Mouse (Mus musculus): ENCODE measurements around the gene Sh3gl3.

Gene Sh3gl3

DNA sequence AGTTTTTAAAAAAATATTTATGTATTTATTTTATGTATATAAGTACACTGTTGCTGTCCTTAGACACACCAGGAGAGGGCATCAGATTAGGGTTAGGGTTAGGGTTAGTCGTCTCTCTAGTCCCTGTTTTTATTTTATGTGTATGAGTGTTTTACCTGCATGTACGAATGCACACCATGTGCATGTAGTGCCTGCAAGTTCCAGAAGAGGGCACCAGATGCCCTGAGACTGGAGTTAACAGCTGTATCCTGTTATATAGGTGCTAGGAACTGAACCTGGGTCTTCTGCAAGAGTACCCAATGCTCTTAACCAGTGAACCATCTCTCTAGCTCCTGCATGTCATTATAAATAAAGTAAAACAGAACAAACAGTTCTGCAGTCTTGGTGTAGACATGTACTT is 113.6 kb downstream of the Sh3gl3 start:
- no peak for DNase-seq (ENCODE audit: low read depth, low spot score)

- DNase-seq (ENCODE audit: low read depth, low spot score) = no peak
Observed at GRCm38 (mm10) chr7:82293441-82293840, 119.8 kb downstream of the Sh3gl3 start.

GRCm38 (mm10) chr7:82294083-82294482 is 120.4 kb downstream of the Sh3gl3 start:
- DNase-seq (ENCODE audit: low read depth, low spot score) = no peak

DNA sequence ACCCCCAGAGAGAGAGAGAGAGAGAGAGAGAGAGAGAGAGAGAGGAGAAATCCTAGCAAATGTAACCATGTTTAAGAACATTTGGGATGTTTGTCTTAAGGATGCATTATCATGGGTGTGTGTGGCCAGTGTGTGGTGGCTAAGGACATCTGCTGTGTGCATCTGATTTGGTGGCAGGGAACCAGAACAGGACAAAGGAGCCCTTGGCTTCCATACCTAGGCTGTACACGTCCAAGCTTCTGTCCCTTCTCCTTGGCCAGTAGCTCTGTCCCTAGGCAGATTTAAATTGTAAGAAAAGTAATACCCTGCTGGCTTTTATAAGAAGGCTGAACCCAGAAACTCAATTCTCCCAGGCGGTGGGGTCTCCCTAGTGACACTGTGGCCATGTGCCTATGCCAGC is 121.0 kb downstream of the Sh3gl3 start:
- DNase-seq (ENCODE audit: low read depth, low spot score) = no peak

- no peak for DNase-seq (ENCODE audit: low read depth, low spot score)
Observed at GRCm38 (mm10) chr7:82308398-82308797, 134.8 kb downstream of the Sh3gl3 start.

DNA sequence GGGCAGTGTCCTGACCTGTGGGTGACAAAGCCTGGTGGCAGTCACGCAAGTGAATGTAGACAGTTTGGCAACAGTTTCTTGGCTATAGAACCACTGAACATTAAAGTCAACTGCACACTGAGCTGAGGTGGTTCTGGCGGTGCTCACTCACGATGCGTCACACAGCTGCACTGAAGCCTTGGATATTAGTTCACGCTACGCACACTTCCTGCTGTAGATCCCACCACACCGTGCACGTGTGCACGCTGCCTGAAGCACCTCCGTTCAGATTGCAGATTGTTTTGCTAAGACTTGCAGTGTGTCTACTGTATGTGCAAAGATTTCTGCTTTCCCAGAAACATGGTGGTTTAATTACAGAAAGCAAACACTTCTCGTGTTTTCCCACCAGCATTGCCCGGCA is 144.9 kb downstream of the Sh3gl3 start:
- no peak for DNase-seq (ENCODE audit: low read depth, low spot score)

DNA sequence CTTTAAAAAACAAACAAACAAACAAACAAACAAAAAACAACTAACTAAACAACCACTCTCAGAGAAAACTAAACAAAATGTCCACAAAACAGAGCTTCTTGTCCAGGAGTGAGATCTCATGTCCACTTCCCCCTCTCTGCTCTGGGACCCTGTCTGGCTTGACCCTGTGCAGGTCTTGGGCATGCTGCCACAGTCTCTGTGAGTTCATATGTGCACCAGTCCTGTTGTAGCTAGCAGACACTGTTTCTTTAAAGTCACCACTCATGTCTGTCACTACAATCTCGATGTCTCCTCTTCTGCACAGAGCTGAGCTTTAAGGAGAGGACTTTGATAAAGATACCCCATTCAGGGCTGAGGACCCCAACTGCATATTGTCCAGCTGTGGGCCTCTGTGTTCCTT is 153.0 kb downstream of the Sh3gl3 start:
- DNase-seq (ENCODE audit: low read depth, low spot score) = no peak

DNA sequence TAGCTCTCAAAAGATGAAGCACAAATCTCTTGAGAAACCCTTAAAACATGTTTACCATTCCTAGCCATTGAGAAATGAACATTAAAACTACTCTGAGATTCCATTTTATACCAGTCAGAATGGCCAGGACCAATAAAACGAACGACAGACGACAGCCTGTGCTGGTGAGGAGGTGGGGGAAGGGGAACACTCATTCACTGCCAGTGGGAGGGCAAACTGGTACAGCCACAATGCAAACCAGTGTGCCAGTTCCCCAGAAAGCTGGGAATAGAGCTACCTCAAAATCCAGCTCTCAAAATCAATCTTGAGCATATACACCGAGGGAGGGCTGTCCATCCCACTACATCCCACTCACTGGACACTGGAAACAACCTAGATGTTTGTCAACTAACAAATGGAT is 153.6 kb downstream of the Sh3gl3 start:
- DNase-seq (ENCODE audit: low read depth, low spot score) = no peak

- no peak for DNase-seq (ENCODE audit: low read depth, low spot score)
Observed at GRCm38 (mm10) chr7:82327881-82328280, 154.2 kb downstream of the Sh3gl3 start.

DNA sequence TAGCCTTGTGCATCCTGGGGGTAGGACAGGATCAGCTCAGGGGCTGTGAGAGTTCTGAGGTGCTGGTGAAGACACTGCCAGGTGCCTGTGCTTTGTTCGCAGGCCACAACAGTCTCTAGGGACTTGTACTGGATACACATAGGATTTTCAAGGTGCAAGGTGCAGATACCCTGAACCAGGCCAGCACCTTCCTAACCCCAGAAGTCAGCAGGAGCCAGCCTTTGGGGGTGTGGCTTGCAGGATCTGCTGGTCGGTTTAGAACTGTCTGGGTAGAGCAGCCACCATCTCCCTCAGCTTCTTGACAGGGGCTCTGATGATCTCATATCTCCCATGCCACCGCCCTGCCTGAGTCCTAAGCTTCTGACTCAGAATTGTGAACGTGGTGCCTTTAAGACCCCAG is 156.2 kb downstream of the Sh3gl3 start:
- DNase-seq (ENCODE audit: low read depth, low spot score) = no peak

DNA sequence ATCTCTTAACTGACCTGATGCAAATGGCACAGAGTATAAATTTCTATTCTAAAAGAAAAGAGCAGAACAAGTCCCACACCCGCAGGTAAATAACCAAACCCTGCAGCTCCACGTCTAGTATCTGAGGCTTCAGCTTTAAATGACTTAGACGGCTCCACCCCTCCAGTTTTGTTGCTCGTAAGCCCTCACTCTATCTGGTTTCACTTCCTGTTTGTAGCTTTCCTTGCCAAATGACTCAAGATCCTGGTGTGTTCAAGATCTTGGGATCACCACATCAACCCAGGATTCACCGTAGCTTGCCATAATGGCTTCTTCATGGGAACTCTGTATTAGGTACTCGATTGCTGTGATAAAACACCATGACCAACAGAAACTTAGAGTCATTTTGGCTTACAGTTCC is 157.2 kb downstream of the Sh3gl3 start:
- DNase-seq (ENCODE audit: low read depth, low spot score) = no peak

DNA sequence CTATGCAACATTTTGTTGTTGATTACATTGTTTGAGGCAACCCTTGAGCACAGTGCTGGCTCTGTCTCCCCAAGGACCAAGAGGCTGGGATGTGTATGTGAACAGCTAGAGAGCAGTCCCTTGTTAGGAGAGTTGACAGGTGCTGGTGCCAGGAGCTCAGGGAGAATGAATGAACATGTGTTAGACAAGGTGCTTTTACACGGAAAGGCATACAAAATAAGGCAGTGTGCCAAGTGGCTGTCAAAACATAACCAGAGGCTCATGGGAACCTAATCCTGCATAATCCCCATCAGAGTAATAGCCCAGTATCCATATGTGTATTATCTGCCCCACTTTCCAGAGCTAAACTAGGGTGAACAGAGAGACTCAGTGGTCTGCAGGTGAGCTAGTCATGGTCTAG is 160.4 kb downstream of the Sh3gl3 start:
- no peak for DNase-seq (ENCODE audit: low read depth, low spot score)

DNA sequence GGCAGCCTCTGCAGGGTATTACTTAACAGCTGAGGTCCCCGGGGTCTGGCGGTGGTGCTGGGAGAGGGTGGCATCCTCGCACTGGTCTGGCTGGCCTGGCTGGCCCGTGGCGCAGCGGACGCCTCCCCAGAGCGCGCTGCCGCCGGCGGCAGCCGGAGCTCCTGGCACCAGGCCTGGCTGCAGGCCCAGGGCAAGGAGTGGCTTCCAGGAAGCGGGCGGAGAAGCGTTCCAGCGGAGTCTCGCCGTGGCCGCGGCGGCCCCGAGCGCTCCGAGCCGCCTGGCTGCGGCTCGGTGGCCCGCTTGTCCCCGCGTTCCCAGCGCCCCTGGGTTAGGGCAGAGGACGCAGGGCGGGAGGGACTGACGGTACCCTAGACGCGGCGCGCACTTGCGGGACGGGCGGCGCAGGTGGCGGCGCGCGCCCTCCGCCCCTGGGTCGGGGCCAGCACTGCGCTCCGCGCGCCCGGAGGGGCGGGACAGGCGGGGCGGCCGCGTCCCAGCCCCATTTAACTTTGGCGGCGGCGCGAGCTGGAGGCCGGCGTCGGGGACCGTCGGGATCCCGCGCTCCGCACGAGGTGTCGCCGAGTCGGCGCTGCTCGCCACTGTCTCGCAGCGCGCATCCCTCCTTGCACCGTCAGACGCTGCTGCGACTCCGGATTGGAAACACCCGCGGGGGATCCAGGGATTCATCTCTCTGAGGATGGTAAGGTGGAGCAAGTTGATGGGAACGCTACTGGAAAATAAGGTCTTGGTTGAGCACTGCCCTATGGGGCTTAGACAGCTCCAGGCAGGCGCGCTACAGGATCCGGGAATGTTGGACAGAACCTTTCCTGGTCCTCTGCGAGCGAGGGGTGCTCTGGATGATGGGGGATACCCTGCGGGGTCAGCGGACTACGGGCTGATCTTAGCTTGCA is 161.8 kb downstream of the Sh3gl3 start, which contains the start of gene Adamtsl3:
TSS of gene Adamtsl3 (plus strand) at position 484 of the 911 bp plus-strand sequence.
- DNase-seq (ENCODE audit: low read depth, low spot score) = no peak

DNA sequence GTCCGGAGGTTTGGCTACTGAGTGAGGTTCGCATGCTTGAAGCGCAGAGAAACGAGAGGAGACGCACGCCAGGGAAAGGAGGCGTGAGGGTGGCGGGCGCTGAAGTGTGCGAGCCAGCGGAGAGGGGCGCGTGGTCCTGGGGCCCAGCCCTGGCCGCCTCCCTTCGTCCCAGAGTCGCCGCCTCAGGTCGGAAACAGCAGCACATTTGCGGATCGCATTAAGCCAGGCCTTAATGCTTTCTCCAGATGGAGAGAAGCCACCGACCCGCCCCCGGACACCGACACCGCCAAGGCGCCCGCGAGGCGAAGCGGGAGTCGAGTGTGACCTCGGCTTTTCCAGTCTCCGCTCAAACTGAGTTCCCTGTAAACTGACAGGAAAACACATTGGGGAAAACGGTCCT is 162.5 kb downstream of the Sh3gl3 start:
- no peak for DNase-seq (ENCODE audit: low read depth, low spot score)

- DNase-seq (ENCODE audit: low read depth, low spot score) = no peak
Observed at GRCm38 (mm10) chr7:82338121-82338520, 164.5 kb downstream of the Sh3gl3 start.

- no peak for DNase-seq (ENCODE audit: low read depth, low spot score)
Observed at GRCm38 (mm10) chr7:82338532-82338931, 164.9 kb downstream of the Sh3gl3 start.

- DNase-seq (ENCODE audit: low read depth, low spot score) = no peak
Observed at GRCm38 (mm10) chr7:82339214-82339613, 165.6 kb downstream of the Sh3gl3 start.

- DNase-seq (ENCODE audit: low read depth, low spot score) = no peak
Observed at GRCm38 (mm10) chr7:82341476-82341875, 167.8 kb downstream of the Sh3gl3 start.

GRCm38 (mm10) chr7:82346706-82347105 is 173.1 kb downstream of the Sh3gl3 start:
- DNase-seq (ENCODE audit: low read depth, low spot score) = no peak

- DNase-seq (ENCODE audit: low read depth, low spot score) = no peak
Observed at GRCm38 (mm10) chr7:82349796-82350195, 176.2 kb downstream of the Sh3gl3 start.

GRCm38 (mm10) chr7:82350421-82350820 is 176.8 kb downstream of the Sh3gl3 start:
- no peak for DNase-seq (ENCODE audit: low read depth, low spot score)

Data from retina, adult 2 months (tissue).